Mouse (Mus musculus) erythroblast, embryonic 14.5 days (primary cell): Measurements from ENCODE around the gene Rgma. TPM values are rescaled to one million over a fixed set of nuclear protein-coding genes. Genes with fewer than 3 reads are reported as not detected.

Experiments used
- H3K27me3 ChIP-seq: 2 replicates; pipeline ENCODE4 v1.6.1; 2012; ENCODE audit warnings: inconsistent platforms; ENCODE audit not compliant: control insufficient read depth
- H3K36me3 ChIP-seq: 2 replicates; pipeline ENCODE4 v1.6.1; 2012; ENCODE audit warnings: mild to moderate bottlenecking, inconsistent platforms; ENCODE audit not compliant: control insufficient read depth
- H3K4me1 ChIP-seq: 2 replicates; pipeline ENCODE4 v1.6.1; 2012; ENCODE audit warnings: inconsistent platforms; ENCODE audit not compliant: control insufficient read depth
- H3K4me3 ChIP-seq: replicated peaks from 2 replicates; pipeline ENCODE3; 2012; ENCODE audit warnings: moderate library complexity, mild to moderate bottlenecking, inconsistent platforms
- H3K9me3 ChIP-seq: 2 replicates; pipeline ENCODE4 v1.6.1; 2012; ENCODE audit warnings: low read length, inconsistent platforms, mixed read lengths; ENCODE audit not compliant: control insufficient read depth
- GATA1 ChIP-seq: IDR thresholded peaks from 2 replicates; pipeline ENCODE4 v1.6.1; 2012; ENCODE audit warnings: low read length, inconsistent platforms, mixed read lengths
- TAL1 ChIP-seq: IDR thresholded peaks from 3 replicates; pipeline ENCODE4 v1.6.1; 2012; ENCODE audit warnings: low read length, inconsistent platforms, mixed read lengths
- polyA plus RNA-seq: library from polyadenylated mRNA; stranded (reverse); fragments of >175 nt; gene quantifications from 2 replicates; pipeline ENCODE4 v1.2.3, GENCODE M21; 2012

Gene Rgma
- polyA plus RNA-seq, 1 experiment, result not detected

DNA sequence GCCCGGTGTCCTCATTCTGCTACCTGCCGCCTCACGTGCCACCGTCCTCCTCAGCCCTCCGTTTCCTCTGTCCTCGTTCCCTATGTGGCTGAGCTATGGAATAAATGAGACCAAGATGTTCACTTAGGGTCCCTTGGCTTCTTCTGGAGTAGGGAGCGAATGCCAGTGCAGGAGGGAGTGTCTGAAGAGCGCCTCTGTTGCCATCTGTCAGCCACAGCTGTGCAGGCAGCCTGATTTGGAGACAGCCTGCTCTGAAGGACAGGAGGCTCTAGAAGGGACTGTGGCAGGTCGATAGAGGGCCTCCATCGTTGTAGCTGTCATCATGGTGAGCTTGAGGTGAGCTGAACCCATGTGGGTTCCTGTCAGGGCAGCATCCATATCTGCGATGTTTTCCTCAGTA, 30.2 kb downstream of the Rgma start:
- Histone ChIP-seq H3K9me3 (peaks cover 3% of the 10 kb centered on the region; the same call in 1 of the 2 replicates), H3K27me3 (peaks cover 10% of the 10 kb centered on the region), H3K4me3 (no peak overlapping the region), H3K36me3 (no peaks in the 10 kb centered on the region), H3K4me1 (no peaks in the 10 kb centered on the region)
- TF ChIP-seq GATA1, result no peak

DNA sequence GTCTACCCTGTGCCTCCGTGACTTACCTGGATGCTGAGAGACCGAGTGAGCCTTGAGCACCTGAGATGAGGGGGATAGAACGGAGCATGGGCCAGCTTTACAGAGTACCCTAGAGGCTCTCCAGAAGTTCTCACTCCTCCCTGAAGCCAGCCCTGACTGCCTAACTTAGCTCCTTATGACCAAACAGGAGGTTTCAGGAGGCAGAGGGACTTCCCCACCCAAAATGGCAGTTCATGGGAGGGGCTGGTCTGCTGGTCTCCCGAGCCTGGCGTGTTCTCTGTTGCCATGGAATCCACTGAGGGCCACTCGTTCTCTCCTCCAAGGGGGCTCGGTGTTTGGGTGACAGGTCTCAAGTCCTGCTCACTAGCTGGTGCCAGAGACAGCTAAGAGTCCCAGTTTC, 36.2 kb downstream of the Rgma start:
- peaks cover 3% of the 10 kb centered on the region; the same call in 1 of the 2 replicates for H3K9me3 ChIP-seq
- no peak overlapping the region for H3K4me3 ChIP-seq
- no peak for TF ChIP-seq GATA1
- no peak for TF ChIP-seq TAL1
- H3K4me1 ChIP-seq, result no peaks in the 10 kb centered on the region
- H3K36me3 ChIP-seq, result no peaks in the 10 kb centered on the region
- H3K27me3 ChIP-seq, result no peaks in the 10 kb centered on the region

DNA sequence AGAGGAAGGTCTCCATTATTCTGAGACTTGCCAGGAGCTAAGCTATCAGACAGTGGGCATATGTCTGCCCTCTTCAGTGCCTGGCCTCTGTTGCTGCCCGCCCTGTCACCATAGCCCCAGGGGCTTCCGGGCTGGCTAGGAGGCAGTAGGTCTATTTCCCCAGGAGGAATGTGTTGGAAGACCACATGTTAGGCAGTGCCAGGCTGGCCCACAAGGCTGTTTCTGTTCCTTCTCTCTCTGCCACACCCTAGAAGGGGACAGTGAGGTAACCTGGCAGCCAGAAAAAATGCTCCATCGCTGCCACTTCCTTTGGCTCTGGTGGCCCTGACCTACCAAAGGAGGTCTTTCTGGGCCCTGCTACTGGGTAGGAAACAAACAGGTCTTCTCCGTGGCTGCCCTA, 36.7 kb downstream of the Rgma start:
- H3K27me3 ChIP-seq, result no peaks in the 10 kb centered on the region

GRCm38 (mm10) chr7:73412419-73412818, 37.1 kb downstream of the Rgma start:
- Histone ChIP-seq H3K27me3 (no peaks in the 10 kb centered on the region), H3K4me1 (no peaks in the 10 kb centered on the region), H3K4me3 (no peak overlapping the region), H3K36me3 (no peaks in the 10 kb centered on the region), H3K9me3 (0 out of 2 replicates have a peak, but pooled peaks cover under 1% of the 10 kb centered on the region)
- TF ChIP-seq TAL1, result no peak
- no peak for TF ChIP-seq GATA1

More for the DNA sequence above, 36.7 kb downstream of the Rgma start:
- Histone ChIP-seq H3K36me3 (no peaks in the 10 kb centered on the region), H3K4me1 (no peaks in the 10 kb centered on the region), H3K9me3 (0 out of 2 replicates have a peak, but pooled peaks cover 3% of the 10 kb centered on the region), H3K4me3 (no peak overlapping the region)
- TF ChIP-seq TAL1 (no peak), GATA1 (no peak)

DNA sequence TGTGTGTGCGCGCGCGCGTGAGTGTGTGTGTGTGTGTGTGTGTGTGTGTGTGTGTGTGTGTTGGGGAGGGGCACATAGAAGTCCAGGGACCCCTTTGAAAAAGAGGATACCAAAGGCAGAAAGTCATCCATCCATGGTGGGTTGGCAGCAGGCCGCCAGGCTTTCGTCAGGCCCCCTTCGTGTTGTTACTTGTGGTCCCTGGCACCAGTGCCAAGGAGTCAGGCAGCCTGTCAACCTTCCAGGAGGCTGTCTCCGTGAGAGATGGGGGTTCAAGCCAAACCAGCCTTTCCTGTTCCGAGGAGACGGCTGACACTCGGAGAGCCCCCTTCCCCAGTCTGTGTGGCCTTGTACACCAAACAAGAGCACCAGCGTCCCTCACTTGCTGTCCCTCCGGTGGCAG, 38.9 kb downstream of the Rgma start:
- H3K27me3 ChIP-seq, result no peaks in the 10 kb centered on the region
- TF ChIP-seq TAL1 (no peak), GATA1 (no peak)
- H3K4me1 ChIP-seq, result no peaks in the 10 kb centered on the region
- H3K36me3 ChIP-seq, result no peaks in the 10 kb centered on the region
- H3K4me3 ChIP-seq, result no peak overlapping the region
- H3K9me3 ChIP-seq, result no peaks in the 10 kb centered on the region

- Histone ChIP-seq H3K27me3 (no peaks in the 10 kb centered on the region), H3K4me1 (no peaks in the 10 kb centered on the region), H3K36me3 (no peaks in the 10 kb centered on the region), H3K9me3 (no peaks in the 10 kb centered on the region), H3K4me3 (no peak overlapping the region)
- TF ChIP-seq GATA1, result no peak
- no peak for TF ChIP-seq TAL1
These were observed 44.1 kb downstream of the Rgma start for GRCm38 (mm10) chr7:73419375-73419774.

DNA sequence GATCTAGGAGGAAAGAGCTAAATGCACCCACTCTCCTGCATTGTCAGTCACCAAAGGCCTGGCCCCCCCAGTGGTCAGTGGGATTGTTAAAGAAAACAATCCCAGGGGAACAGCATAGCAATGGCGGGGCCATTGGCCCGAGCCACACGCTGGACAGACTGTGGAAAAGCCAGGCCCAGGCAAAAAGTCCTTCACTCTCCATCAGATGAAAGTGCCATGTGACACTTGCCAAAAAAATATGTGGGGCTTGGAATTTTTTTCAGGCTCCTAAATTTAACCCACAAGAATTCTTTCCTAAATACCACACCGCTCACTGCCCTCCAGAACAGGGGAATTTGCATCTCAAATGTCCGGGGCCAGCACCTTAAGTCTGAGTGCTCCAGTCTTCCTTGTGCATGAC, 45.5 kb downstream of the Rgma start:
- Histone ChIP-seq H3K4me1 (no peaks in the 10 kb centered on the region), H3K9me3 (no peaks in the 10 kb centered on the region), H3K4me3 (no peak overlapping the region), H3K36me3 (no peaks in the 10 kb centered on the region; the same call in 1 of the 2 replicates), H3K27me3 (no peaks in the 10 kb centered on the region)
- TF ChIP-seq TAL1, result no peak
- no peak for TF ChIP-seq GATA1

DNA sequence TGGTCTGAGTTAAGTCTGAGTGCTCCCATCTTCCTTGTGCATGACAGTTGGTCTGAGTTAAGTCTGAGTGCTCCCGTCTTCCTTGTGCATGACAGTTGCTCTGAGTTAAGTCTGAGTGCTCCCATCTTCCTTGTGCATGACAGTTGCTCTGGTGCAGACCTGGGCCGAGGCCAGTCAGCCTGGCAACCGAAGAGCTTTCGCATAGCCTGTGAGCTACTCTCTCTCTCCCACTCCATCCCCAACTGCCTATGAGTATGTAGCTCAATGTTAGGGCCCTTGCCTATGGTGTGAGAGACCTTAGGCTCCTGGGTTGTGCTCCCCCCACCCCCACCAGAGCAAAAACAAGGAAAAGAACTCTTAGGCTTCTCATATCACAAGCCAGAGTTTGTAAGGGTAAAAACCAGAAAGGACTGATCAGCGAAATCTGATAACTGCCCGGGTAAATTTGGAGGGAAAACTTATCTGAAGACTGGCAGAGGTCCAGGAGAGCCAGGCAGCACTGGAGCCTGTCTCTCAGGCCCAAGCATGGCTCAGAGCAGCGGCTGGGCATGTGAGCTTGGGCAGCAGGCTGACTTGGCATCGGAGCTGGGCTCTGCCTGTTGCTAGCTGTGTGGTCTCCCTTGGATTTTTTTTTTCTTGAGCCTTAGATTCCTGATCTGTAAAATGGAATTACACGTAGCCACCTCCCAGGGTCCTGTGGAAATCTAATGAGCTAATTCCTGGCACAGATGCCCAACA, 46.1 kb downstream of the Rgma start:
- no peak overlapping the region for H3K4me3 ChIP-seq
- H3K4me1 ChIP-seq, result no peaks in the 10 kb centered on the region
- H3K27me3 ChIP-seq, result no peaks in the 10 kb centered on the region
- peaks cover 3% of the 10 kb centered on the region for H3K36me3 ChIP-seq
- H3K9me3 ChIP-seq, result no peaks in the 10 kb centered on the region
- no peak for TF ChIP-seq GATA1
- TF ChIP-seq TAL1, result no peak

DNA sequence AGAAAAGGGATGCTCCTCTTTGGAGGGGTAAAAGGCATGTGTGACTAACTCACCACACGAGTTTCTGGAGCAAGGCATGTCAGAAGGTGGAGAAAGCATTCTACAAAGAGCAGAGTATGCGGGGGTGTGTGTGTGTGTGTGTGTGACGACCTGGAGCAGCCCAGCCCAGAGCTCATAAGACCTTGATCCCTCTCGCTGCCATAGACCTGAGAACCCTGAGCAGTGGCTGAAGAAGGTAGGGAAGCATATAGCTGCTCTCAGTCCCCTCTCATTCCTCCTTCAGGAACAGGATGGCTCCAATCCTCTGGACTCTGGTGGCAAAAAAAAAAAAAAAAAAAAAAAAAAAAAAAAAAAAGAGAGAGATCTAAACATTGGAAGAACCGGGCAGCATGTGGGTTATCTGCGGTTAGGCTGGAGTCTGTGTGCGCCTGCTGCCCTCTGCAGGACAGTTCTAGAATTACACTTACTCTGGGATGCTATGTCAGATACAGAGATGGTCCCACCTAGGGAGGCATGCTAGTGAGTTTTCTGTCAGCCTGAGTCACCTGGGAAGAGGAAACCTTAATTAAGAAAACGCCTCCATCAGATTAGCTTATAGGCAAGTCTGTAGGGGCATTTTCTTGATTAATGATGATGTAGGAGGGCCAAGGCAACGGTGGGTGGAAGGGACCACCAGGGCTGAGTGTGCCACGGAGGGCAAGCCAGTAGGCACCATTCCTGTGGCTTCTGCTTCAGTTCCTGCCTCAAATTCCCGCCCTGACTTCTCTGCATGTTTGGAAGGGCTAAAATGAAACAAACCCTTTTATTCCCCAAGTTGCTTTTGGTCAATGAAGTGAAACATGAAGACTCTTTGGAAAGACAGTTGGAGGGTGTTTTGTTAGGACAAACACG, 47.2 kb downstream of the Rgma start:
- H3K27me3 ChIP-seq, result no peaks in the 10 kb centered on the region
- H3K4me1 ChIP-seq, result no peaks in the 10 kb centered on the region
- peaks cover 12% of the 10 kb centered on the region for H3K36me3 ChIP-seq
- H3K4me3 ChIP-seq, result no peak overlapping the region
- no peaks in the 10 kb centered on the region for H3K9me3 ChIP-seq
- TF ChIP-seq GATA1, result no peak
- TF ChIP-seq TAL1, result peak; percentile 26; the same call in 1 of the 3 replicates
